25 mouse cellular contexts compared by ENCODE assay signal in genomic region chr9:4506086-4506485, GRCm38 (mm10).
"Had no signal": no experiment of that assay in that cellular context is flagged by ENCODE, and none has a peak within 500 bp of the region (broad histone marks: within the 10 kb centered on the region; RNA-seq: fewer than 3 reads in every experiment).

No protein-coding gene starts in this region.

- H3K27ac ChIP-seq: gastrocnemius, adult 2 months; heart, embryonic 10.5 days; hindbrain, embryonic 10.5 days; hindbrain, embryonic 12.5 days; hindbrain, embryonic 14.5 days; intestine, embryonic 15.5 days; layer of hippocampus, adult 2 months; left cerebral cortex, adult 2 months; limb, embryonic 10.5 days; limb, embryonic 12.5 days; liver, embryonic 13.5 days; liver, embryonic 15.5 days had no signal

- H3K4me1 ChIP-seq: heart, embryonic 10.5 days; heart, embryonic 12.5 days; hindbrain, embryonic 12.5 days; intestine, embryonic 15.5 days; limb, embryonic 10.5 days; limb, embryonic 12.5 days; liver, embryonic 13.5 days; liver, embryonic 15.5 days had no signal

- H3K4me2 ChIP-seq: heart, embryonic 12.5 days; hindbrain, embryonic 12.5 days; hindbrain, embryonic 14.5 days; intestine, embryonic 15.5 days; limb, embryonic 12.5 days; liver, embryonic 11.5 days; liver, embryonic 13.5 days; liver, embryonic 15.5 days had no signal

- H3K4me3 ChIP-seq: gastrocnemius, adult 2 months; heart, embryonic 10.5 days; heart, embryonic 12.5 days; hindbrain, embryonic 10.5 days; hindbrain, embryonic 12.5 days; intestine, embryonic 15.5 days; layer of hippocampus, adult 2 months; left cerebral cortex, adult 2 months; limb, embryonic 10.5 days; limb, embryonic 12.5 days; liver, embryonic 13.5 days; liver, embryonic 15.5 days had no signal

- H3K9ac ChIP-seq: heart, embryonic 12.5 days; hindbrain, embryonic 12.5 days; hindbrain, embryonic 14.5 days; intestine, embryonic 15.5 days; limb, embryonic 12.5 days; liver, embryonic 13.5 days; liver, embryonic 15.5 days; liver, postnatal 0 days had no signal

- H3K9me3 ChIP-seq: heart, embryonic 10.5 days; heart, embryonic 12.5 days; hindbrain, embryonic 10.5 days; hindbrain, embryonic 12.5 days; intestine, embryonic 15.5 days; limb, embryonic 10.5 days; limb, embryonic 12.5 days; liver, embryonic 13.5 days; liver, embryonic 15.5 days had no signal

- DNase-seq: gastrocnemius, adult 2 months; gastrocnemius, postnatal 10 days; gastrocnemius, postnatal 25 days; heart, adult 18-20 months; heart, postnatal 10 days; heart, postnatal 4 days; kidney, postnatal 14 days; liver; liver, embryonic 13.5 days; liver, postnatal 0 days had no signal

- H3K36me3 ChIP-seq: heart, embryonic 10.5 days; heart, embryonic 12.5 days; hindbrain, embryonic 10.5 days; hindbrain, embryonic 12.5 days; intestine, embryonic 15.5 days; limb, embryonic 10.5 days; limb, embryonic 12.5 days; liver, embryonic 13.5 days; liver, embryonic 15.5 days had no signal

- ATAC-seq: hindbrain, embryonic 16.5 days; inflammation-experienced regulatory T-cells, adult 6 months; intestine, embryonic 15.5 days; intestine, postnatal 0 days; liver, postnatal 0 days had no signal

- H3K27me3 ChIP-seq: heart, embryonic 12.5 days; hindbrain, embryonic 12.5 days; intestine, embryonic 15.5 days; limb, embryonic 12.5 days; liver, embryonic 13.5 days; liver, embryonic 15.5 days had no signal
